Mouse (Mus musculus) embryonic fibroblast, embryonic 13.5 days (primary cell): ENCODE data around the gene Naaladl2.

Experiments
- CTCF ChIP-seq: IDR thresholded peaks from 2 replicates; pipeline ENCODE4 v1.5.1; 2011; ENCODE audit warnings: mild to moderate bottlenecking, control low read depth, low read length, moderate library complexity, borderline replicate concordance; ENCODE audit not compliant: insufficient read depth
- POLR2A ChIP-seq: IDR thresholded peaks from 2 replicates; pipeline ENCODE4 v1.6.1; 2011; ENCODE audit warnings: low read depth, mild to moderate bottlenecking, control low read depth, low read length, moderate library complexity

DNA sequence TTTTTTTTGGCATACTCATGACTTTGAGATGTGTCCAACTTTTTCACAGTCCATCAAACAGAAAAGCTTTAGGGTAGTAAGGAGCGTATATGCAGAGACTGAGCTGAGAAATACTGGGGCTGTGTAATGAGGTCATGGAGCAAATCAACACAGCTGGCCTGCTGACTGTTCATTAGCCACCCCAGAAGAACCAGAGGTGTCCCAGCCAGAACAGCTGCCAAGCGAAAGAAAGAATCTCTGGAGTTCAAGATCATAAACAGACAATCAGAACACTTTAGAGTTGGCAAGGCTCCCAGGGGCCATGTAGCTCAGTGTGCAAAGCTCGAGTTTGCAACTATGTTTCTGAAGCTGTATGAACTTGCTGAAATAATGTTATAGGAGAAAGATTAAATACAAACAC lies 35.1 kb downstream of the Naaladl2 start:
- TF ChIP-seq CTCF (no peak), POLR2A (no peak)
